Mouse (Mus musculus): ENCODE measurements around the gene Pum1.

Pum1 gene

GRCm38 (mm10) chr4:130735957-130736356 lies 72.8 kb downstream of the Pum1 start:
- no peak for DNase-seq

- peak; percentile 65 to 67 for DNase-seq
Measured at GRCm38 (mm10) chr4:130738527-130738926, 75.4 kb downstream of the Pum1 start.

GRCm38 (mm10) chr4:130744058-130744457 lies 80.9 kb downstream of the Pum1 start:
- DNase-seq: no peak

- DNase-seq: no peak
Measured at GRCm38 (mm10) chr4:130745561-130746306, 82.6 kb downstream of the Pum1 start.

- no peak for DNase-seq
Measured at GRCm38 (mm10) chr4:130749566-130749965, 86.4 kb downstream of the Pum1 start.

GRCm38 (mm10) chr4:130751966-130752365 lies 88.8 kb downstream of the Pum1 start:
- DNase-seq: no peak

- no peak for DNase-seq
Measured at GRCm38 (mm10) chr4:130752591-130752990, 89.5 kb downstream of the Pum1 start.

GRCm38 (mm10) chr4:130753755-130754154 lies 90.6 kb downstream of the Pum1 start:
- DNase-seq: no peak

- DNase-seq: no peak
Measured at GRCm38 (mm10) chr4:130754776-130755175, 91.7 kb downstream of the Pum1 start.

- DNase-seq: no peak
Measured at GRCm38 (mm10) chr4:130759875-130760274, 96.8 kb downstream of the Pum1 start.

- DNase-seq: no peak
Measured at GRCm38 (mm10) chr4:130761809-130762208, 98.7 kb downstream of the Pum1 start.

GRCm38 (mm10) chr4:130765399-130766160 lies 102.5 kb downstream of the Pum1 start:
- no peak for DNase-seq

- no peak for DNase-seq
Measured at GRCm38 (mm10) chr4:130766387-130766786, 103.3 kb downstream of the Pum1 start.

GRCm38 (mm10) chr4:130766926-130767325 lies 103.8 kb downstream of the Pum1 start:
- no peak for DNase-seq

- DNase-seq: no peak
Measured at GRCm38 (mm10) chr4:130773899-130774298, 110.8 kb downstream of the Pum1 start.

- DNase-seq: no peak
Measured at GRCm38 (mm10) chr4:130774822-130775221, 111.7 kb downstream of the Pum1 start.

- no peak for DNase-seq
Measured at GRCm38 (mm10) chr4:130777647-130778046, 114.5 kb downstream of the Pum1 start.

- DNase-seq: peak in 1 of 2 experiments; percentile 46
Measured at GRCm38 (mm10) chr4:130779037-130779436, 115.9 kb downstream of the Pum1 start.

- no peak for DNase-seq
Measured at GRCm38 (mm10) chr4:130782492-130782891, 119.4 kb downstream of the Pum1 start.

- peak; percentile 72 to 85 for DNase-seq
Measured at GRCm38 (mm10) chr4:130784755-130785154, 121.6 kb downstream of the Pum1 start.

GRCm38 (mm10) chr4:130787530-130787929 lies 124.4 kb downstream of the Pum1 start:
- no peak for DNase-seq

GRCm38 (mm10) chr4:130790180-130790579 lies 127.1 kb downstream of the Pum1 start:
- DNase-seq: peak; percentile 94

GRCm38 (mm10) chr4:130791811-130792375 lies 128.8 kb downstream of the Pum1 start:
- DNase-seq: no peak

Measured in cerebellum, postnatal 14 days (tissue).